Mouse (Mus musculus): ENCODE data around the gene Bmp7. TPM values are rescaled to one million over a fixed set of nuclear protein-coding genes. Genes with fewer than 3 reads are reported as not detected.

Bmp7 gene
- polyA plus RNA-seq, 1 experiment from 2014 or later: 1.1 TPM

DNA sequence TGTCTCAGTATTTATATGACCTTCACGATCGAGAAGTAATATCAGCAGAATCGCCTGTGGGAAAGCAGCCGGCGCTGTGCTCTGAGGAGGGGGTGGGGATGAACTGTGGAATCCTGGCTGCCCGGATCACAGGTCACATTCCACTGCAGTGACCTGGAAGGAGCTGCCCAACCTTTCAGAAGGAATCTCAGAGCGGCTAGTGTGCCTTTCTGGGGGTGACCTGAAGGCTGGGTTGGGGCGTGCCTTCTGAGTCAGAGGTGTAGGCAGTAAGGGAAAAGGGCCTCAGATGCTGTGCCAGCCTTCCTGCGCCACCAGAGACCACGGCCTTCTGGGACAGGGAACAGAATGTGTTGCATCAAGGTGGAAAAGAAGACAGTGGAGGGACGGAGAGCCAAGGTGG, 25.1 kb upstream of the Bmp7 start:
- H3K27ac ChIP-seq (ENCODE audit: low read length): no peak overlapping the region
- no peak overlapping the region for H3K4me2 ChIP-seq (replicated peaks; ENCODE audit: low read depth, low read length)
- WGBS: 25% methylated on average over 11 of the region's 11 CpGs
- H3K9ac ChIP-seq (replicated peaks; ENCODE audit: low read depth): no peak overlapping the region
- no peaks in the 10 kb centered on the region for H3K9me3 ChIP-seq (ENCODE audit: low read length)
- H3K4me1 ChIP-seq (ENCODE audit: insufficient read depth, low read depth, low read length): no peaks in the 10 kb centered on the region
- no peaks in the 10 kb centered on the region for H3K27me3 ChIP-seq (replicated peaks; ENCODE audit: insufficient read depth, low read length)
- no peak for TF ChIP-seq EP300 (IDR thresholded peaks at IDR 0.05)
- no peak for TF ChIP-seq CTCF (IDR thresholded peaks at IDR 0.05)
- no peaks in the 10 kb centered on the region for H3K36me3 ChIP-seq (ENCODE audit: insufficient read depth, low read length)
- peak; percentile 9 for DNase-seq (ENCODE audit: low spot score)
- no peak; the same call in 1 of the 2 replicates for ATAC-seq
- no peak overlapping the region for H3K4me3 ChIP-seq (ENCODE audit: low read depth, low read length)

GRCm38 (mm10) chr2:172961211-172961610, 21.1 kb upstream of the Bmp7 start:
- DNase-seq (ENCODE audit: low spot score) (no peak), ATAC-seq (no peak)
- WGBS: 53% methylated on average over 6 of the region's 6 CpGs
- no peak overlapping the region for H3K4me3 ChIP-seq (ENCODE audit: low read depth, low read length)
- no peak for TF ChIP-seq EP300 (IDR thresholded peaks at IDR 0.05)
- no peak overlapping the region for H3K4me2 ChIP-seq (replicated peaks; ENCODE audit: low read depth, low read length)
- no peaks in the 10 kb centered on the region for H3K9me3 ChIP-seq (ENCODE audit: low read length)
- H3K4me1 ChIP-seq (ENCODE audit: insufficient read depth, low read depth, low read length): no peaks in the 10 kb centered on the region
- no peak overlapping the region for H3K27ac ChIP-seq (ENCODE audit: low read length)
- no peaks in the 10 kb centered on the region for H3K36me3 ChIP-seq (ENCODE audit: insufficient read depth, low read length)
- no peaks in the 10 kb centered on the region for H3K27me3 ChIP-seq (replicated peaks; ENCODE audit: insufficient read depth, low read length)
- H3K9ac ChIP-seq (replicated peaks; ENCODE audit: low read depth): no peak overlapping the region

- Histone ChIP-seq H3K36me3 (ENCODE audit: insufficient read depth, low read length) (no peaks in the 10 kb centered on the region), H3K4me3 (ENCODE audit: low read depth, low read length) (no peak overlapping the region), H3K9me3 (ENCODE audit: low read length) (no peaks in the 10 kb centered on the region), H3K9ac (replicated peaks; ENCODE audit: low read depth) (no peak overlapping the region), H3K4me2 (replicated peaks; ENCODE audit: low read depth, low read length) (no peak overlapping the region), H3K27me3 (replicated peaks; ENCODE audit: insufficient read depth, low read length) (no peaks in the 10 kb centered on the region), H3K4me1 (ENCODE audit: insufficient read depth, low read depth, low read length) (no peaks in the 10 kb centered on the region), H3K27ac (ENCODE audit: low read length) (no peak overlapping the region)
- DNase-seq (ENCODE audit: low spot score) (no peak), ATAC-seq (no peak)
- WGBS: 83% methylated on average over 3 of the region's 3 CpGs
- TF ChIP-seq EP300 (IDR thresholded peaks at IDR 0.05): no peak
- TF ChIP-seq CTCF (IDR thresholded peaks at IDR 0.05): 0 out of 2 replicates have a peak, but pooled peaks have one; percentile 6
Observed at GRCm38 (mm10) chr2:172960350-172960749, 20.2 kb upstream of the Bmp7 start.

- Histone ChIP-seq H3K27me3 (replicated peaks; ENCODE audit: insufficient read depth, low read length) (no peaks in the 10 kb centered on the region), H3K27ac (ENCODE audit: low read length) (no peak overlapping the region), H3K4me1 (ENCODE audit: insufficient read depth, low read depth, low read length) (no peaks in the 10 kb centered on the region), H3K9me3 (ENCODE audit: low read length) (no peaks in the 10 kb centered on the region), H3K9ac (replicated peaks; ENCODE audit: low read depth) (no peak overlapping the region), H3K4me2 (replicated peaks; ENCODE audit: low read depth, low read length) (no peak overlapping the region), H3K4me3 (ENCODE audit: low read depth, low read length) (no peak overlapping the region), H3K36me3 (ENCODE audit: insufficient read depth, low read length) (no peaks in the 10 kb centered on the region)
- no peak for TF ChIP-seq EP300 (IDR thresholded peaks at IDR 0.05)
- peak; percentile 12 for TF ChIP-seq CTCF (IDR thresholded peaks at IDR 0.05)
- DNase-seq (ENCODE audit: low spot score): no peak
- no peak for ATAC-seq
- WGBS: 43% methylated on average over 13 of the region's 13 CpGs
Observed at GRCm38 (mm10) chr2:172959006-172959768, 19.1 kb upstream of the Bmp7 start.

DNA sequence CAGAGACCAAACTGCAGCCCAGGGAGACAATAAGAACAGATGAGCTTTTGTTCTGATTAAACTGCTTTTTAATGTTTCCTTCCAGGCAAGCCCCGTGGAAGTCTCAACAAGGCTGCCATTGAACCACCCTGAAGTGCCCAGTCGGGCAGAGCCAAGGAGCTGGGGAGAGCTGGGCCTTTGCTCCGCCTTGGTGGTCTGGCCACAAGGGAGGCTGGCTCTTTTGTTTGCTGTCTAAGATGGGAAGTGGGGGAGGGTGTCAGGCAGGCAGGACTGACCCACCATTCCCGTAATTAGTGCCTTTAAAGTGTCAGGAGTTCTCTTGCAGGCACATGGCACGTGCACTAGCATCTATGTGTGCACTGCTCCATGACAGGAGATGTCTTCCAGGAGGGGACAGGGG, 18.5 kb upstream of the Bmp7 start:
- no peaks in the 10 kb centered on the region for H3K9me3 ChIP-seq (ENCODE audit: low read length)
- H3K4me3 ChIP-seq (ENCODE audit: low read depth, low read length): no peak overlapping the region
- H3K9ac ChIP-seq (replicated peaks; ENCODE audit: low read depth): no peak overlapping the region
- no peak overlapping the region for H3K4me2 ChIP-seq (replicated peaks; ENCODE audit: low read depth, low read length)
- 25% methylated on average over 5 of the region's 5 CpGs for WGBS
- ATAC-seq (no peak), DNase-seq (ENCODE audit: low spot score) (no peak)
- no peak for TF ChIP-seq EP300 (IDR thresholded peaks at IDR 0.05)
- TF ChIP-seq CTCF (IDR thresholded peaks at IDR 0.05): no peak
- H3K27me3 ChIP-seq (replicated peaks; ENCODE audit: insufficient read depth, low read length): no peaks in the 10 kb centered on the region
- no peaks in the 10 kb centered on the region for H3K4me1 ChIP-seq (ENCODE audit: insufficient read depth, low read depth, low read length)
- H3K36me3 ChIP-seq (ENCODE audit: insufficient read depth, low read length): no peaks in the 10 kb centered on the region
- no peak overlapping the region for H3K27ac ChIP-seq (ENCODE audit: low read length)

GRCm38 (mm10) chr2:172951976-172952375, 11.9 kb upstream of the Bmp7 start:
- Histone ChIP-seq H3K4me3 (ENCODE audit: low read depth, low read length) (no peak overlapping the region), H3K36me3 (ENCODE audit: insufficient read depth, low read length) (no peaks in the 10 kb centered on the region), H3K27me3 (replicated peaks; ENCODE audit: insufficient read depth, low read length) (no peaks in the 10 kb centered on the region), H3K9ac (replicated peaks; ENCODE audit: low read depth) (no peak overlapping the region), H3K4me2 (replicated peaks; ENCODE audit: low read depth, low read length) (no peak overlapping the region), H3K4me1 (ENCODE audit: insufficient read depth, low read depth, low read length) (no peaks in the 10 kb centered on the region), H3K27ac (ENCODE audit: low read length) (no peak overlapping the region), H3K9me3 (ENCODE audit: low read length) (no peaks in the 10 kb centered on the region)
- no peak for TF ChIP-seq EP300 (IDR thresholded peaks at IDR 0.05)
- TF ChIP-seq CTCF (IDR thresholded peaks at IDR 0.05): no peak
- no peak for DNase-seq (ENCODE audit: low spot score)
- WGBS: 73% methylated on average over 2 of the region's 2 CpGs
- no peak for ATAC-seq

All from lung, postnatal 0 days (tissue).